Mouse (Mus musculus) MEL (cell line): Measurements from ENCODE around the gene Fancc. TPM values are rescaled to one million over a fixed set of nuclear protein-coding genes. Genes with fewer than 3 reads are reported as not detected.

Source experiments
- DNase-seq: peaks from one replicate; pipeline ENCODE4 v3.0.0; 2011; ENCODE audit warnings: low read depth, low spot score
- H3K27ac ChIP-seq: 2 replicates; pipeline ENCODE4 v1.5.1; 2012; ENCODE audit warnings: low read depth, mild to moderate bottlenecking, control low read depth, low read length, moderate library complexity; ENCODE audit not compliant: control insufficient read depth
- H3K27me3 ChIP-seq, 2 experiments: fragments of 150-350 bp in 1 of 2; sonication (generic) in 1 of 2; 2 replicates each; pipeline ENCODE4 v1.6.1; 2012; ENCODE audit warnings: low read length in 2 of 2, mild to moderate bottlenecking in 2 of 2, improper control_type of control experiment in 1 of 2, moderate library complexity in 1 of 2; ENCODE audit not compliant: insufficient read depth in 2 of 2, control insufficient read depth in 1 of 2
- H3K36me3 ChIP-seq, 2 experiments: 2 replicates each; pipeline ENCODE4 v1.6.1; 2012 to 2014; ENCODE audit warnings: low read length in 2 of 2, improper control_type of control experiment in 1 of 2, inconsistent platforms in 1 of 2, mild to moderate bottlenecking in 1 of 2; ENCODE audit not compliant: insufficient read depth in 2 of 2, control insufficient read depth in 1 of 2
- H3K4me1 ChIP-seq, 2 experiments: fragments of 150-350 bp in 1 of 2; sonication (generic) in 1 of 2; 2 replicates each; pipeline ENCODE4 v1.6.1; 2012; ENCODE audit warnings: low read length in 2 of 2, improper control_type of control experiment in 1 of 2, mild to moderate bottlenecking in 1 of 2; ENCODE audit not compliant: insufficient read depth in 2 of 2, control insufficient read depth in 1 of 2
- H3K4me3 ChIP-seq, 2 experiments: fragments of 150-350 bp in 1 of 2; sonication (generic) in 1 of 2; 2 replicates each; pipeline ENCODE4 v1.5.1; 2012; ENCODE audit warnings: low read depth in 2 of 2, low read length in 2 of 2, mild to moderate bottlenecking in 2 of 2, moderate library complexity in 2 of 2, control low read depth in 1 of 2, improper control_type of control experiment in 1 of 2; ENCODE audit not compliant: control insufficient read depth in 1 of 2, insufficient read depth in 1 of 2
- H3K79me2 ChIP-seq: 2 replicates; pipeline ENCODE4 v1.6.1; 2012; ENCODE audit warnings: mild to moderate bottlenecking, low read length, moderate library complexity; ENCODE audit not compliant: control insufficient read depth, poor library complexity, insufficient read depth
- H3K9ac ChIP-seq: 2 replicates; pipeline ENCODE4 v1.6.1; 2012; ENCODE audit warnings: low read depth, mild to moderate bottlenecking, control low read depth, low read length, moderate library complexity; ENCODE audit not compliant: control insufficient read depth, poor library complexity, severe bottlenecking
- H3K9me3 ChIP-seq: fragments of 150-350 bp; sonication (generic); replicated peaks from 2 replicates; pipeline ENCODE4 v1.6.1; 2012; ENCODE audit warnings: mild to moderate bottlenecking, low read length, improper control_type of control experiment, moderate library complexity; ENCODE audit not compliant: insufficient read depth
- BHLHE40 ChIP-seq: IDR thresholded peaks from 2 replicates; pipeline ENCODE4 v1.6.1; 2012; ENCODE audit warnings: low read depth, mild to moderate bottlenecking, inconsistent platforms, low read length, improper control_type of control experiment, borderline replicate concordance
- CHD2 ChIP-seq: IDR thresholded peaks from 2 replicates; pipeline ENCODE4 v1.6.1; 2011; ENCODE audit warnings: low read length, improper control_type of control experiment
- E2F4 ChIP-seq: IDR thresholded peaks from 2 replicates; pipeline ENCODE4 v1.6.1; 2011; ENCODE audit warnings: low read depth, low read length, improper control_type of control experiment, borderline replicate concordance
- ELF1 ChIP-seq: IDR thresholded peaks from 2 replicates; pipeline ENCODE4 v1.6.1; 2014; ENCODE audit warnings: low read depth, mild to moderate bottlenecking, inconsistent platforms, low read length, improper control_type of control experiment, moderate library complexity
- EP300 ChIP-seq, 2 experiments: IDR thresholded peaks; 2 replicates each; pipeline ENCODE4 v1.6.1; 2011; ENCODE audit warnings: improper control_type of control experiment in 2 of 2, low read length in 2 of 2, low read depth in 1 of 2, mild to moderate bottlenecking in 1 of 2
- ETS1 ChIP-seq: IDR thresholded peaks from 2 replicates; pipeline ENCODE4 v1.6.1; 2012; ENCODE audit warnings: low read depth, mild to moderate bottlenecking, inconsistent platforms, low read length, improper control_type of control experiment, moderate library complexity
- GATA1 ChIP-seq: IDR thresholded peaks from 2 replicates; pipeline ENCODE4 v1.6.1; 2011; ENCODE audit warnings: low read depth, low read length, improper control_type of control experiment
- JUND ChIP-seq: IDR thresholded peaks from 2 replicates; pipeline ENCODE4 v1.6.1; 2011; ENCODE audit warnings: low read depth, mild to moderate bottlenecking, improper control_type of control experiment, low read length
- KAT2A ChIP-seq: conservative IDR thresholded peaks from 2 replicates; pipeline ENCODE4 v1.6.1; 2012; ENCODE audit warnings: low read depth, low read length, improper control_type of control experiment, inconsistent platforms
- MAFK ChIP-seq: IDR thresholded peaks from 2 replicates; pipeline ENCODE4 v1.6.1; 2011; ENCODE audit warnings: low read depth, mild to moderate bottlenecking, low read length, improper control_type of control experiment, borderline replicate concordance
- MAZ ChIP-seq: IDR thresholded peaks from 2 replicates; pipeline ENCODE4 v1.6.1; 2012; ENCODE audit warnings: low read depth, mild to moderate bottlenecking, inconsistent platforms, low read length, improper control_type of control experiment
- MXI1 ChIP-seq: IDR thresholded peaks from 2 replicates; pipeline ENCODE4 v1.6.1; 2011; ENCODE audit warnings: mild to moderate bottlenecking, low read depth, low read length, improper control_type of control experiment
- NELFE ChIP-seq: IDR thresholded peaks from 2 replicates; pipeline ENCODE4 v1.6.1; 2011; ENCODE audit warnings: low read depth, low read length, improper control_type of control experiment
- NRF1 ChIP-seq: IDR thresholded peaks from 2 replicates; pipeline ENCODE4 v1.6.1; 2014; ENCODE audit warnings: low read depth, mild to moderate bottlenecking, inconsistent platforms, low read length, improper control_type of control experiment, moderate library complexity; ENCODE audit not compliant: poor library complexity, insufficient read depth, severe bottlenecking
- POLR2A ChIP-seq, 2 experiments: IDR thresholded peaks; 2 replicates each; pipeline ENCODE4 v1.6.1; 2011 to 2012; ENCODE audit warnings: low read length in 2 of 2, mild to moderate bottlenecking in 2 of 2, control low read depth in 1 of 2, improper control_type of control experiment in 1 of 2, low read depth in 1 of 2, moderate library complexity in 1 of 2; ENCODE audit not compliant: control insufficient read depth in 1 of 2, insufficient read depth in 1 of 2, poor library complexity in 1 of 2
- POLR2AphosphoS5 ChIP-seq: IDR thresholded peaks from 2 replicates; pipeline ENCODE4 v1.6.1; 2012; ENCODE audit warnings: low read depth, borderline replicate concordance, mild to moderate bottlenecking, inconsistent platforms, low read length, moderate library complexity, mixed read lengths
- RCOR1 ChIP-seq: IDR thresholded peaks from 2 replicates; pipeline ENCODE4 v1.6.1; 2012; ENCODE audit warnings: low read depth, mild to moderate bottlenecking, inconsistent platforms, low read length, improper control_type of control experiment
- SMC3 ChIP-seq: IDR thresholded peaks from 2 replicates; pipeline ENCODE4 v1.6.1; 2011; ENCODE audit warnings: low read depth, low read length, improper control_type of control experiment
- TAL1 ChIP-seq: IDR thresholded peaks from 2 replicates; pipeline ENCODE4 v1.6.1; 2012; ENCODE audit warnings: mild to moderate bottlenecking, inconsistent platforms, low read length, moderate library complexity, mixed read lengths
- TCF12 ChIP-seq: IDR thresholded peaks from 2 replicates; pipeline ENCODE4 v1.6.1; 2014; ENCODE audit warnings: low read depth, mild to moderate bottlenecking, inconsistent platforms, low read length, improper control_type of control experiment, moderate library complexity
- ZKSCAN1 ChIP-seq: IDR thresholded peaks from 2 replicates; pipeline ENCODE4 v1.6.1; 2012; ENCODE audit warnings: low read depth, mild to moderate bottlenecking, inconsistent platforms, low read length, improper control_type of control experiment, moderate library complexity
- ZNF384 ChIP-seq: IDR thresholded peaks from 2 replicates; pipeline ENCODE4 v1.6.1; 2012; ENCODE audit warnings: low read depth, mild to moderate bottlenecking, inconsistent platforms, low read length, improper control_type of control experiment
- polyA plus RNA-seq, 2 experiments: library from polyadenylated mRNA; stranded (reverse) in 1 of 2; unstranded in 1 of 2; fragments of >175 nt in 1 of 2; fragments of >200 nt in 1 of 2; gene quantifications; 2 replicates each; pipeline versions ENCODE4 v1.2.1 to v1.2.4; 2012; ENCODE audit warnings: low replicate concordance in 2 of 2, low read depth in 1 of 2; ENCODE audit not compliant: insufficient read length in 2 of 2, insufficient read depth in 1 of 2, missing spikeins in 1 of 2
- total RNA-seq: library from RNA; depleted of rRNA; stranded (reverse); fragments of 300-350 nt; gene quantifications from 2 replicates; pipeline ENCODE4 v1.2.3, GENCODE M21; 2012

Gene Fancc
- total and polyA plus RNA-seq, 3 experiments: 4.0 to 5.5 TPM; not detected in 1

GRCm38 (mm10) chr13:63245218-63245617, 251.9 kb downstream of the Fancc start:
- no peak overlapping the region for H3K27ac ChIP-seq
- 0 out of 4 replicates have a peak, but pooled peaks cover 0 to 4% of the 10 kb centered on the region in 2 experiments for H3K4me1 ChIP-seq
- no peak for TF ChIP-seq TAL1
- TF ChIP-seq GATA1: no peak
- TF ChIP-seq SMC3: no peak
- no peak for TF ChIP-seq JUND
- no peak for TF ChIP-seq E2F4
- TF ChIP-seq TCF12: no peak
- no peak for TF ChIP-seq EP300 (IDR thresholded peaks at IDR 0.05; ENCODE audit: low read depth in 1 of 2, low read length in 2 of 2)
- TF ChIP-seq ZNF384: no peak
- TF ChIP-seq POLR2AphosphoS5: no peak
- no peak for TF ChIP-seq RCOR1
- no peak for TF ChIP-seq KAT2A
- H3K79me2 ChIP-seq: peaks cover 5% of the 10 kb centered on the region
- H3K27me3 ChIP-seq: no peaks in the 10 kb centered on the region
- H3K36me3 ChIP-seq: peaks cover 0 to 3% of the 10 kb centered on the region in 2 experiments; a peak in 1 of 4 replicates
- no peak overlapping the region for H3K4me3 ChIP-seq
- no peaks in the 10 kb centered on the region for H3K9me3 ChIP-seq
- H3K9ac ChIP-seq: no peak overlapping the region
- DNase-seq: no peak

- TF ChIP-seq NELFE (no peak), CHD2 (no peak), ETS1 (no peak), MAFK (no peak), ZKSCAN1 (no peak), SMC3 (no peak), NRF1 (no peak), POLR2A (IDR thresholded peaks at IDR 0.05; ENCODE audit: control insufficient read depth in 1 of 2, insufficient read depth in 1 of 2, low read depth in 1 of 2, low read length in 2 of 2, poor library complexity in 1 of 2) (no peak), MAZ (no peak), MXI1 (no peak), BHLHE40 (no peak), ELF1 (no peak)
- Histone ChIP-seq H3K27me3 (no peaks in the 10 kb centered on the region), H3K9ac (no peak overlapping the region), H3K9me3 (no peaks in the 10 kb centered on the region), H3K4me1 (peaks cover 0 to 4% of the 10 kb centered on the region in 2 experiments; a peak in 1 of 4 replicates), H3K27ac (no peak overlapping the region), H3K79me2 (peaks cover 6% of the 10 kb centered on the region), H3K4me3 (no peak overlapping the region), H3K36me3 (peaks cover 0 to 3% of the 10 kb centered on the region in 2 experiments; a peak in 1 of 4 replicates)
- DNase-seq: no peak
Measured at GRCm38 (mm10) chr13:63244425-63244824, 252.7 kb downstream of the Fancc start.
